ENCODE assay signal across 27 mouse cellular contexts in genomic region chr9:31310662-31311061, GRCm38 (mm10). TPM values are rescaled to one million over a fixed set of nuclear protein-coding genes. Genes with fewer than 3 reads are reported as not detected.
DNase-seq lines count a peak whose midpoint lies in the region; ATAC-seq and TF ChIP-seq lines count a peak whose summit lies in the region.
"Had no signal": no experiment of that assay in that cellular context is flagged by ENCODE, and none has a peak within 500 bp of the region (broad histone marks: within the 10 kb centered on the region; RNA-seq: fewer than 3 reads in every experiment).

No protein-coding gene starts in this region.

- H3K79me2 ChIP-seq in liver, adult 2 months (ENCODE audit: control insufficient read depth, insufficient read depth, low read length): peaks cover 16% of the 10 kb centered on the region

- peaks cover 4% of the 10 kb centered on the region; the same call in 1 of the 2 replicates for H3K9me3 ChIP-seq in liver, embryonic 11.5 days (ENCODE audit: control insufficient read depth, low read length)
- H3K9me3 ChIP-seq: embryonic facial prominence, embryonic 10.5 days; embryonic facial prominence, embryonic 13.5 days; forebrain, embryonic 12.5 days; forebrain, embryonic 15.5 days; G1E; hindbrain, embryonic 12.5 days; hindbrain, embryonic 15.5 days had no signal

- 0 out of 2 replicates have a peak, but pooled peaks cover 2% of the 10 kb centered on the region for H3K4me1 ChIP-seq in liver, adult 2 months (ENCODE audit: control insufficient read depth, insufficient read depth, low read length)
- peaks cover 8% of the 10 kb centered on the region for H3K4me1 ChIP-seq in liver, embryonic 11.5 days (replicated peaks; ENCODE audit: control insufficient read depth, insufficient read depth, low read length)
- H3K4me1 ChIP-seq: embryonic facial prominence, embryonic 10.5 days; embryonic facial prominence, embryonic 13.5 days; forebrain, embryonic 12.5 days had no signal

- WGBS in liver, adult 2 months: 32% methylated on average over 4 of the region's 4 CpGs
- WGBS in liver, embryonic 11.5 days: 87% methylated on average over 4 of the region's 4 CpGs

- H3K36me3 ChIP-seq in liver, adult 2 months (ENCODE audit: control insufficient read depth, insufficient read depth, low read length): no peaks in the 10 kb centered on the region
- H3K36me3 ChIP-seq in liver, embryonic 11.5 days (ENCODE audit: control insufficient read depth, insufficient read depth, low read length): no peaks in the 10 kb centered on the region; the same call in 1 of the 2 replicates
- H3K36me3 ChIP-seq: embryonic facial prominence, embryonic 13.5 days; forebrain, embryonic 12.5 days; forebrain, embryonic 15.5 days; hindbrain, embryonic 15.5 days had no signal

- H3K27me3 ChIP-seq in liver, adult 2 months (ENCODE audit: control insufficient read depth, insufficient read depth, low read length): no peaks in the 10 kb centered on the region
- H3K27me3 ChIP-seq in liver, embryonic 11.5 days (replicated peaks; ENCODE audit: control insufficient read depth, insufficient read depth, low read length): no peaks in the 10 kb centered on the region
- H3K27me3 ChIP-seq: CH12.LX; embryonic facial prominence, embryonic 13.5 days; forebrain, embryonic 12.5 days; forebrain, embryonic 15.5 days; hindbrain, embryonic 12.5 days; hindbrain, embryonic 15.5 days had no signal

- no peak for ATAC-seq in liver, embryonic 11.5 days (replicated peaks; ENCODE audit: low FRiP score)
- ATAC-seq in megakaryocyte progenitor cell, adult 5-6 weeks (replicated peaks; ENCODE audit: poor library complexity): peak; percentile 67
- ATAC-seq: activated CD4-positive, CD25-positive, alpha-beta regulatory T cell, adult 4 months; forebrain, embryonic 15.5 days had no signal

- no peak overlapping the region for H3K9ac ChIP-seq in liver, adult 2 months (ENCODE audit: low read depth, low read length)
- no peak overlapping the region for H3K9ac ChIP-seq in liver, embryonic 11.5 days (ENCODE audit: low read depth, low read length)
- H3K9ac ChIP-seq: embryonic facial prominence, embryonic 13.5 days; forebrain, embryonic 12.5 days; forebrain, embryonic 15.5 days; hindbrain, embryonic 12.5 days; hindbrain, embryonic 15.5 days had no signal

- no peak for TF ChIP-seq CTCF in liver, adult 2 months (IDR thresholded peaks at IDR 0.05; ENCODE audit: low read depth, low read length)

- DNase-seq in liver, adult 2 months (ENCODE audit: extremely low read depth, low read depth, low spot score): peak; percentile 55
- no peak for DNase-seq in liver, embryonic 11.5 days (ENCODE audit: low spot score)
- peak; percentile 9 for DNase-seq in MN1 (ENCODE audit: low spot score)
- no peak for DNase-seq in cerebellum, postnatal 25 days
- no peak for DNase-seq in left cerebral cortex, postnatal 25 days (ENCODE audit: low spot score in 2 of 2)
- DNase-seq: adrenal gland, postnatal 10 days; B cell, adult 2 months; cerebellum, adult 11 months; cerebellum, adult 2 months; cerebellum, adult 9-11 months; cerebellum, postnatal 36 days; embryo, embryonic 11 days; gastrocnemius, postnatal 10 days; gastrocnemius, postnatal 36 days; heart, adult 11 months had no signal

- H3K27ac ChIP-seq in liver, adult 2 months (replicated peaks; ENCODE audit: insufficient read depth, low read depth, low read length): no peak overlapping the region
- H3K27ac ChIP-seq in liver, embryonic 11.5 days (ENCODE audit: low read depth, low read length): no peak overlapping the region
- H3K27ac ChIP-seq: embryonic facial prominence, embryonic 10.5 days; embryonic facial prominence, embryonic 13.5 days; forebrain, embryonic 12.5 days; forebrain, embryonic 15.5 days; hindbrain, embryonic 12.5 days; hindbrain, embryonic 15.5 days had no signal

- H3K4me3 ChIP-seq in liver, adult 2 months (ENCODE audit: insufficient read depth, low read depth, low read length): no peak overlapping the region
- no peak overlapping the region for H3K4me3 ChIP-seq in liver, embryonic 11.5 days (ENCODE audit: low read depth, low read length)
- H3K4me3 ChIP-seq: embryonic facial prominence, embryonic 10.5 days; embryonic facial prominence, embryonic 13.5 days; erythroblast, embryonic 14.5 days; forebrain, embryonic 12.5 days; forebrain, embryonic 15.5 days; hindbrain, embryonic 12.5 days; hindbrain, embryonic 15.5 days had no signal

- no peak for TF ChIP-seq POLR2A in liver, adult 2 months (IDR thresholded peaks at IDR 0.05; ENCODE audit: extremely low read depth, insufficient read depth, low read length)

- intact Hi-C loops in left cerebral cortex, postnatal 25 days (cut with DNase I): no loop called here

- H3K4me2 ChIP-seq in liver, embryonic 11.5 days: no peak overlapping the region
- H3K4me2 ChIP-seq: embryonic facial prominence, embryonic 13.5 days; forebrain, embryonic 12.5 days; forebrain, embryonic 15.5 days; heart, embryonic 11.5 days; hindbrain, embryonic 12.5 days; hindbrain, embryonic 15.5 days had no signal

RNA-seq across cellular contexts. Expression of gene Prdm10, which starts 30.3 kb away (rescaled TPM):
- total RNA-seq in liver, adult 2 months (2014; rRNA removed): 2.7 and 3.6 TPM in 2 replicates
- polyA plus RNA-seq in liver, adult 2 months (2012; rRNA removed): 4.5 and 4.8 TPM in 2 replicates
- polyA plus RNA-seq in liver, embryonic 11.5 days (2014; fragmentation: Nextera tagmentation; extraction: Ambion mirVana): 5.7 and 6.5 TPM in 2 replicates
- total RNA-seq in megakaryocyte progenitor cell, adult 5-6 weeks (2015): 8.9 and 11.7 TPM in 2 replicates
- total RNA-seq in megakaryocyte progenitor cell, adult 5-6 weeks (2017): 9.2 and 10.6 TPM in 2 replicates
- total RNA-seq in left cerebral cortex, postnatal 25 days (2021): 10 to 100 TPM; 21.1 to 21.4 TPM

Comparison
In these comparisons a context has a peak if more than half of its experiments do, and no peak if none do; other contexts are left out.
1. DNase-seq: peak in liver, adult 2 months (single experiment) and MN1 (single experiment); none in liver, embryonic 11.5 days (single experiment), cerebellum, postnatal 25 days (0 of 2) and left cerebral cortex, postnatal 25 days (0 of 2).